Mouse (Mus musculus) lung, adult 2 months (tissue): Measurements from ENCODE around the gene B3glct.

Source experiments
- CTCF ChIP-seq: fragments of 200-500 bp; IDR thresholded peaks from 2 replicates; pipeline ENCODE4 v1.5.1; 2011; ENCODE audit warnings: mild to moderate bottlenecking, low read length, control low read depth; ENCODE audit not compliant: insufficient read depth
- POLR2A ChIP-seq: fragments of 200-500 bp; IDR thresholded peaks from 2 replicates; pipeline ENCODE4 v1.6.1; 2011; ENCODE audit warnings: low read depth, mild to moderate bottlenecking, control low read depth, low read length, borderline replicate concordance; ENCODE audit errors: extremely low read depth

- TF ChIP-seq CTCF = no peak
- TF ChIP-seq POLR2A = no peak
Observed at GRCm38 (mm10) chr5:149751861-149752260, 73.8 kb downstream of the B3glct start.
